Mouse (Mus musculus) intestine, embryonic 16.5 days (tissue): Measurements from ENCODE around the gene Tmem256. TPM values are rescaled to one million over a fixed set of nuclear protein-coding genes. Genes with fewer than 3 reads are reported as not detected.

Experiments
- ATAC-seq: fragments of 200-750 bp; cut with Nextera tagmentation; 2 replicates; pipeline ENCODE4 v1.8.0; 2017; ENCODE audit warnings: moderate TSS enrichment, moderate library complexity
- H3K27ac ChIP-seq: fragments of 300-500 bp; sonication (generic); 2 replicates; pipeline ENCODE4 v1.5.1; 2014; ENCODE audit warnings: mild to moderate bottlenecking, low read length
- H3K27me3 ChIP-seq: fragments of 300-500 bp; sonication (generic); replicated peaks from 2 replicates; pipeline ENCODE4 v1.6.1; 2014; ENCODE audit warnings: low read length, control low read depth, mixed read lengths; ENCODE audit not compliant: control insufficient read depth, insufficient read depth
- H3K36me3 ChIP-seq: fragments of 300-500 bp; sonication (generic); 2 replicates; pipeline ENCODE4 v1.6.1; 2014; ENCODE audit warnings: low read length, control low read depth; ENCODE audit not compliant: control insufficient read depth, insufficient read depth
- H3K4me1 ChIP-seq: fragments of 300-500 bp; sonication (generic); 2 replicates; pipeline ENCODE4 v1.6.1; 2014; ENCODE audit warnings: low read length, control low read depth, mixed read lengths; ENCODE audit not compliant: control insufficient read depth, insufficient read depth
- H3K4me2 ChIP-seq: fragments of 300-500 bp; sonication (generic); 2 replicates; pipeline ENCODE4 v1.6.1; 2014; ENCODE audit warnings: low read depth, low read length, control low read depth
- H3K4me3 ChIP-seq: fragments of 300-500 bp; sonication (generic); 2 replicates; pipeline ENCODE4 v1.5.1; 2014; ENCODE audit warnings: mild to moderate bottlenecking, low read length
- H3K9ac ChIP-seq: fragments of 300-500 bp; sonication (generic); 2 replicates; pipeline ENCODE4 v1.6.1; 2014; ENCODE audit warnings: low read depth, low read length
- H3K9me3 ChIP-seq: fragments of 300-500 bp; sonication (generic); 2 replicates; pipeline ENCODE4 v1.6.1; 2016; ENCODE audit warnings: low read length, control low read depth; ENCODE audit not compliant: control insufficient read depth
- WGBS: fragments of 180-500 bp; shearing (Covaris S2); extraction: QIAGEN DNeasy Blood & Tissue Kit; methylation state at CpG from one replicate; pipeline ENCODE4 v1.1.7; 2014; 5-methylcytosine and 5-hydroxymethylcytosine counted together
- polyA plus RNA-seq: library from polyadenylated mRNA; unstranded; fragments of >200 nt; fragmentation: Nextera tagmentation; extraction: Ambion mirVana; gene quantifications from 2 replicates; pipeline ENCODE4 v1.2.1, GENCODE M21; 2015

Tmem256 gene
- polyA plus RNA-seq, 1 experiment from 2014 or later = 476 TPM

DNA sequence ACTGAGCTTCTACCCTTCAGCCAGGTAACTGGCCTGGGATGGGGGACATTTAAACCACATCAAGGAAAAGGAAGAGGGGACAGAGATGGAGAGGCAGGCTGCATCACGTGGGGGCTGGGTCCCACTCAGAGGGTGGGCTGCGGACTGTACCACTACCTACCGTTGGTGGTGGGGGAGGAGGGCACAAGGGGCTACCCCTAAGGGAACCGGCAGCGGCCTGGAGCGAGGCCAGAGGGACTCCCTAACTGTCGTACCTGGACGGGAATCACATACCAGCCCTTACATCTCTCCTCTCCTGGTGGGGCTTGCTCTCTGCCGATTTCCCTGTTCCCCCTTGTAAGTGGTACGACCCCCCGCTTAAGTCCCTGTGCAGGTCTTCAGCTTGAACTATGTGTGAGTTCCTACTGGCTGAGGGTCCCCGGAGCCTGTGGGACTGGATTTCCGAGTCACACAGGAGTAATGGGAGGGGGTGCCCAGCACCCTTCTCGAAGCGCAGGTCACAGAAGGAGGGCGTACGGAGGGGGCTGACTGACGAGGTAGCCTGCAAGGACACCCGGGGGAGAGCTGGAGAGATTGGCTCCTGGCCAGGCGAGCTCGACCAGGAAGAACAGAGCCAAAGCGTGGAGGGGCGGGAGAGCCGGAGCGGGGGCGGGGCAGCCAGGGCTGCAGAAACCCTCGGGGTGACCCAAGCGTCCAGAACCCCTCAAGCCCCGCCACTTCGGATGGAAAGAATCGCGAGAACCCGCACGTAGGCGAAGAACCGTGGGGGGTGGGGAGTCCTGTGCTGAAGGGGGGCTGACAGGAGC is 37.7 kb upstream of the Tmem256 start:
- H3K9ac ChIP-seq = peak overlapping the region; percentile 73
- peaks cover 54% of the 10 kb centered on the region for H3K4me1 ChIP-seq
- H3K36me3 ChIP-seq = no peaks in the 10 kb centered on the region
- H3K4me2 ChIP-seq = peak overlapping the region; percentile 98
- peak; percentile 6; the same call in 1 of the 2 replicates for ATAC-seq
- H3K27me3 ChIP-seq = 0 out of 2 replicates have a peak, but pooled peaks cover 5% of the 10 kb centered on the region
- H3K4me3 ChIP-seq = peak overlapping the region; percentile 64
- WGBS = 2% methylated on average over 36 of the region's 36 CpGs
- H3K9me3 ChIP-seq = no peaks in the 10 kb centered on the region
- peak overlapping the region; percentile 63 for H3K27ac ChIP-seq

DNA sequence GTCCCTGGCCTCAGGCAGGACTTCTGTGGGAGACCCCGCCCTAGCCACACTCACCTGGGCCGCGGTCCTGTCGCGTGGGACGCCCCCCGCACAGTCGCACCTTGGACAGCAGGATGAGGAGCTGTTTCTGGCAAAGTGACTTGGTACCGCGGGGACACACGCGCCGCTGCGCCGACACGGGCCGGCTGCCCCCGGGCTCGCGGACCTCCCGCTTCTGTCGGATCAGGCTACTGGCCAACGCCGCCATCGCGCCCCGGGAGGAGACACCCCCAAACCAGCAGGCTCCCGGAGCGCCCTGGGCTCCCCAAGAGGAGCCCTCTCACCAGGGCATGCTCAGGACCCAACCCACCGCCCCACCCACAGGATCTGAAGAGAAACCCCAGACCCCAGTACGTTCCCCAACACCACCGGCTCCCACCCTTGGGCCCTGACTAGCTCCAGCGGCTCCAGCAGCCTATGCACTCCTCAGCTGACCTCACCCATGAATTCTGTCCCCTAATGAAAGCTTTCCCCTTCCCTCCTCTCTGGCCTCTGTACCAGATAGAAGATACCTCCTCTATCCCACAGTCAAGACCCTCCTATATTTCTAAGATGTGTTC is 36.8 kb upstream of the Tmem256 start, which contains the start of gene Fgf11:
Gene Fgf11 (minus strand): TSS at position 479 of the 599 bp plus-strand sequence.
- H3K27me3 ChIP-seq = 0 out of 2 replicates have a peak, but pooled peaks cover 5% of the 10 kb centered on the region
- peak within 1 kb of the TSS; percentile 82 for H3K9ac ChIP-seq
- peaks cover 54% of the 10 kb centered on the region for H3K4me1 ChIP-seq
- peak within 1 kb of the TSS; percentile 98 for H3K4me2 ChIP-seq
- ATAC-seq = no peak
- peak within 1 kb of the TSS; percentile 64 for H3K4me3 ChIP-seq
- H3K9me3 ChIP-seq = no peaks in the 10 kb centered on the region
- WGBS = 2% methylated on average over 32 of the region's 33 CpGs
- H3K36me3 ChIP-seq = no peaks in the 10 kb centered on the region
- H3K27ac ChIP-seq = peak within 1 kb of the TSS; percentile 89

- peak overlapping the region; percentile 82 for H3K9ac ChIP-seq
- H3K4me1 ChIP-seq = peaks cover 54% of the 10 kb centered on the region
- H3K36me3 ChIP-seq = no peaks in the 10 kb centered on the region
- peak overlapping the region; percentile 64 for H3K4me3 ChIP-seq
- peak overlapping the region; percentile 98 for H3K4me2 ChIP-seq
- under 1% methylated on average over 32 of the region's 33 CpGs for WGBS
- 0 out of 2 replicates have a peak, but pooled peaks cover 5% of the 10 kb centered on the region for H3K27me3 ChIP-seq
- ATAC-seq = peak; percentile 57
- H3K27ac ChIP-seq = peak overlapping the region; percentile 89
- no peaks in the 10 kb centered on the region for H3K9me3 ChIP-seq
These were observed 35.6 kb upstream of the Tmem256 start for GRCm38 (mm10) chr11:69802648-69803105.

GRCm38 (mm10) chr11:69803328-69803727 is 35.0 kb upstream of the Tmem256 start:
- 2% methylated on average over 12 of the region's 12 CpGs for WGBS
- Histone ChIP-seq H3K9ac (peak overlapping the region; percentile 82), H3K4me1 (peaks cover 54% of the 10 kb centered on the region), H3K9me3 (no peaks in the 10 kb centered on the region), H3K27me3 (0 out of 2 replicates have a peak, but pooled peaks cover 5% of the 10 kb centered on the region), H3K4me3 (peak overlapping the region; percentile 64), H3K4me2 (peak overlapping the region; percentile 98), H3K27ac (peak overlapping the region; percentile 89), H3K36me3 (no peaks in the 10 kb centered on the region)
- peak; percentile 54 for ATAC-seq

DNA sequence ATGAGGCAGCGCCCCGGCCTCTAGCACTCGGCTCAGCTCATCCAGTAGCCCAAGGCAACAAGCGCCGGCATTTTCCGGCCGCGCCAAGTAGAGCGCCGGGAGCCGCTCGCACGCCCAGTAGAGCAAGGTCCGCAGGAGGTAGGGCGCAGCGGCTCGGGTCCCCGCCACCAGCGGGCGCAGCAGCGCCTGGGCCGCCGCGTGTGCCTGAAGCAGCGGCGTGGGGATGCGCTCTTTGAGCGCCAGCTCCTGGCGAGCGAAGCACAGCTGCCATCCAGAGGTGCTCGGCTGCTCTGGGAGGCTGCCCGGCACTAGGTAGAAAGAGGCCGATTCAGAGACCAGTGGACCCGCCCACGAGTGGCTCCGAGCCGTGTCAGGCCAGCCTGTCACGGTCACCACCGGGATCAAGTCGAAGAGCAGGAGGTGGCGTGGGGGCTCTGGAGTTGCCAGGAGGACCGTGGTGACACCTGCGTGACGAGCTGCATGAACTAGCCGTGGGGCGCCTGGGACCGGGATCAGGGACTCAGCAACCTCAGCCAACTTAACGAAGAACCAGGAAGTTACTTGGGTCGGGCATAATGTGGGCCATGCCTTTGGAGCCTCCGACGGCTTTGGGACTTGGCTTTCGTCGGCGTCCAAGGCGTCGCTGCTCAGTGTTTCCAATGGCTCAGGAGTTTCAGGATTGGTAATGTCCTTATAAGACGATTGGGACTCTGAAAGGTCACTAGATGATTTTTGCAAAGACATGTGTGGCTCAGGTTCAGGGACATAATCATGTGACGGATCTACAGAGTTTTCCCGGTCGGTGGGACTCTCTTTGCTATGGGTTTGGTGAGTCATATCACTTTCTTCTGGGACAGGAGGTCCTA is 34.3 kb upstream of the Tmem256 start:
- H3K4me3 ChIP-seq = peak overlapping the region; percentile 64
- ATAC-seq = peak; percentile 84
- H3K27ac ChIP-seq = peak overlapping the region; percentile 89
- peak overlapping the region; percentile 82 for H3K9ac ChIP-seq
- WGBS = 2% methylated on average over 57 of the region's 60 CpGs
- peak overlapping the region; percentile 98 for H3K4me2 ChIP-seq
- H3K4me1 ChIP-seq = peaks cover 52% of the 10 kb centered on the region
- H3K36me3 ChIP-seq = no peaks in the 10 kb centered on the region
- 0 out of 2 replicates have a peak, but pooled peaks cover 5% of the 10 kb centered on the region for H3K27me3 ChIP-seq
- no peaks in the 10 kb centered on the region for H3K9me3 ChIP-seq

- Histone ChIP-seq H3K9ac (peak overlapping the region; percentile 82), H3K27ac (peak overlapping the region; percentile 89), H3K36me3 (no peaks in the 10 kb centered on the region), H3K4me2 (peak overlapping the region; percentile 98), H3K9me3 (no peaks in the 10 kb centered on the region), H3K27me3 (0 out of 2 replicates have a peak, but pooled peaks cover 5% of the 10 kb centered on the region), H3K4me3 (peak overlapping the region; percentile 64), H3K4me1 (peaks cover 47% of the 10 kb centered on the region)
- 12% methylated on average over 12 of the region's 12 CpGs for WGBS
- no peak for ATAC-seq
These were observed 33.7 kb upstream of the Tmem256 start for GRCm38 (mm10) chr11:69804652-69804940.

DNA sequence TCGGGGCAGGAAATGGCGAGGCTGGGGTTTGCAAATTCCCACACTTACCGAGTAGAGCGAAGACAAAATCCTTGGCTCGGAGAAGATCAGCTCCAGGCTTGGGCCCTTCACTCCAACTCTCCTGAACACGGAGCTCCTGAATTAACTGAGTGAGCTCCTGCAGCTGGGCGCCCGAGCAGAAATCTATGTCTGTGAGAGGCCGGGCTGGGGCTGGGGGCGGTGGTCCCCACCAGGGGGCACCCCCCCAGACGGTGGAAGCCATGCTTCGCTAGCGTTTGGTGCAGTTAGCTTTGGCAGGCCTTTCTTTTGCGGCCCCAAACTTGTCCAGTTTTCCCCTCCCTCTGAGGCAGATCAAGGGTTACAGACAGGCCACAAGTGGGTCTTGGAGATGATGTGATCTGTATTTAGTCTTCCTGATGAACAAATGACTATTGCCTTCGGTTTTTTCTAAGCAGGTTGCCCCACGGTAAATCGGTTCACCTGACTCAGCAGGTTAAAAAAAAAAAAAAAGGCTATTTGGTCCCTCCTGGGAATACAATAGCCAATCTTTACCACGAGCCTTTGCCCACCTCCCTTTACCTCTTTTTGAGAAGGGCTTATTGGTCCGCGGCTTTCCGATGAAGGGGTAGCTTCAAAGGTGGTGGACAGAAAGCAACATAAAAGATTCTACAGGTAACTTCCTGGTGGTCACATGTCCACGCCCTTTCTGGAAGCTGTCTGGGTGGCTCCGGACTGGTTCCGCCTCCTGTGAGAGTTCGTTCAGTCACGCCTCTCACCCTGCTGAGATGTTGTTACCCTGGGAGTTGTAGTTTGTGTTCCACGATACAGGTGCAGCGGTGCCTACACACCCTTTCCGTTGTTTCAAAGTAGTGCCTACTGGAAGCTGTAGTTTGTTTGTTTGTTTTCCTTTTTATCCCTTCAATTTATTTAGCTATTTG is 33.1 kb upstream of the Tmem256 start, which contains the start of gene Tmem102:
Gene Tmem102 (minus strand): TSS at position 653 of the 938 bp plus-strand sequence.
- H3K27ac ChIP-seq = peak within 1 kb of the TSS; percentile 89
- no peaks in the 10 kb centered on the region for H3K36me3 ChIP-seq
- H3K4me2 ChIP-seq = peak within 1 kb of the TSS; percentile 98
- peak within 1 kb of the TSS; percentile 64 for H3K4me3 ChIP-seq
- peak within 1 kb of the TSS; percentile 82 for H3K9ac ChIP-seq
- peaks cover 40% of the 10 kb centered on the region for H3K4me1 ChIP-seq
- peak; percentile 39 for ATAC-seq
- WGBS = 9% methylated on average over 29 of the region's 29 CpGs
- 0 out of 2 replicates have a peak, but pooled peaks cover 5% of the 10 kb centered on the region for H3K27me3 ChIP-seq
- H3K9me3 ChIP-seq = no peaks in the 10 kb centered on the region

DNA sequence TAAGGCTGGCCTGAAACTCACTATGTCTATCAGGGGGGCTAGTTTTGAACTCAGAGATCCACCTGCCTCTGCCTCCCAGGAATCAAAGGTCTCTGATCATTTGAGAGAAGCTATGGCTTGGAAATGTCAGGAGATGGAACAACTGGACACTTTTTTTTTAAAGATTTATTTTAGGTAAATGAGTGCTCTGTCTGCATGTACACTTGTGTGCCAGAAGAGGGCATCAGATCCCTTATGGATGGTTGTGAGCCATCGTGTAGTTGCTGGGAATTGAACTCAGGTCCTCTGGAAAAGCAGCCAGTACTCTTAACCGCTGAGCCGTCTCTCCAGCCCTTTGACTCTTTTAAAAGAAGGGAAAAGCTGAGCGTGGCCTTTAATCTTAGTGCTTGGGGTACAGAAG is 31.9 kb upstream of the Tmem256 start:
- ATAC-seq = no peak
- no peak overlapping the region for H3K4me2 ChIP-seq

More for the DNA sequence above, 31.9 kb upstream of the Tmem256 start:
- Histone ChIP-seq H3K9ac (no peak overlapping the region), H3K27ac (no peak overlapping the region), H3K4me1 (peaks cover 30% of the 10 kb centered on the region), H3K4me3 (no peak overlapping the region), H3K9me3 (no peaks in the 10 kb centered on the region), H3K27me3 (0 out of 2 replicates have a peak, but pooled peaks cover 5% of the 10 kb centered on the region), H3K36me3 (no peaks in the 10 kb centered on the region)
- WGBS = 79% methylated on average over 4 of the region's 4 CpGs
